35 mouse cellular contexts compared by ENCODE assay signal in the genomic region with DNA sequence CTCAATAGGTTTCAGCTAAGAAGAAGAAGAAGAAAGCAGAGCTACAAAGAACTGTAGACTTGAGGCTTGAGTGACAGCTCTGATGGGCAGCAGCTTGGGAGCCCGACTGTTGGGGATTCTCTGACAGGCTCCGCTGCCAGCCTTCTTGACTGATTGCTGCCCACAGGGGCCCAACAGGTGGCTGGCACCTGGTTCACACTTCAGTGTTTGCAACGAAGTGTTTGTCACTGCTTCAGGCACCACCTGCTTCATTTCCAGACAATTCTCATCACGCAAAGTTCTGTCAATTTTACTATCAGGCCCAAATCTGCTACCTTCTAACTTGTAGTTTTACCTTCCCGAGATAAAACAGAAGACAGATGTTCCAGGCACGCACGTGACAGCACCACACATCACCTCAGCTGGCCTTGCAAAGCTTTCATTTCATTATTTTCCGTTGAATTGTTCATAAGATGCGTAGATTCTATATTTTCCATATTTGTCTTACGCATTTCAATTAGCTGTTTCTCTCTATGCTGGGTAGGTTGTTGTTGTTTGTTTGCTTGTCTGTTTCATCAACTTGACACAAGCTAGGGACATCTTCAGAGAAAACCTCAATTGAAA. TPM values are rescaled to one million over a fixed set of nuclear protein-coding genes. Genes with fewer than 3 reads are reported as not detected.
DNase-seq lines count a peak whose midpoint lies in the region; ATAC-seq lines count a peak whose summit lies in the region.
"Had no signal": no experiment of that assay in that cellular context is flagged by ENCODE, and none has a peak within 500 bp of the region (broad histone marks: within the 10 kb centered on the region; RNA-seq: fewer than 3 reads in every experiment).

No protein-coding gene starts in this region.

- H3K27me3 ChIP-seq in midbrain, embryonic 10.5 days (ENCODE audit: low read depth, poor library complexity, severe bottlenecking): no peaks in the 10 kb centered on the region
- H3K27me3 ChIP-seq: heart, embryonic 13.5 days; limb, embryonic 15.5 days; midbrain, embryonic 15.5 days had no signal

- peak; percentile 61 for ATAC-seq in CD4-positive, CD25-positive, alpha-beta regulatory T cell, adult 4 months
- ATAC-seq: forebrain, embryonic 16.5 days; hindbrain, embryonic 16.5 days; intestine, embryonic 16.5 days; midbrain, embryonic 15.5 days had no signal

- no peak overlapping the region for H3K27ac ChIP-seq in midbrain, embryonic 10.5 days (replicated peaks)
- H3K27ac ChIP-seq: gastrocnemius, adult 2 months; heart, embryonic 13.5 days; hindbrain, embryonic 10.5 days; kidney, postnatal 0 days; left cerebral cortex, adult 2 months; limb, embryonic 10.5 days; limb, embryonic 15.5 days; liver, embryonic 14.5 days; midbrain, embryonic 15.5 days; stomach, postnatal 0 days had no signal

- DNase-seq in thymus, postnatal 0 days (ENCODE audit: low spot score): peak; percentile 33
- no peak for DNase-seq in thymus, postnatal 10 days (ENCODE audit: low spot score in 2 of 2)
- DNase-seq in induced T-regulatory cell, adult 2 months (ENCODE audit: low read depth): peak; percentile 67
- DNase-seq in yolk sac, embryonic 10.5 days (ENCODE audit: low spot score): no peak
- DNase-seq in midbrain, embryonic 10.5 days (ENCODE audit: low spot score): no peak
- DNase-seq: adrenal gland, postnatal 10 days; cerebellum, adult 2 months; cerebellum, postnatal 14 days; gastrocnemius, adult 2 months; heart, postnatal 10 days; kidney, adult 8-10 months; kidney, postnatal 4 days; lung, embryonic 14.5 days; lung, postnatal 14 days; thymus, adult 18-20 months; thymus, postnatal 4 days had no signal

- no peaks in the 10 kb centered on the region for H3K36me3 ChIP-seq in midbrain, embryonic 10.5 days
- H3K36me3 ChIP-seq: heart, embryonic 13.5 days; hindbrain, embryonic 10.5 days; limb, embryonic 10.5 days; limb, embryonic 15.5 days; midbrain, embryonic 15.5 days had no signal

- no peaks in the 10 kb centered on the region; the same call in 1 of the 2 replicates for H3K9me3 ChIP-seq in midbrain, embryonic 10.5 days (replicated peaks)
- H3K9me3 ChIP-seq: heart, embryonic 13.5 days; hindbrain, embryonic 10.5 days; limb, embryonic 10.5 days; limb, embryonic 15.5 days; midbrain, embryonic 15.5 days had no signal

- no peaks in the 10 kb centered on the region for H3K4me1 ChIP-seq in midbrain, embryonic 10.5 days
- H3K4me1 ChIP-seq: hindbrain, embryonic 10.5 days; limb, embryonic 10.5 days; limb, embryonic 15.5 days; midbrain, embryonic 15.5 days had no signal

- 92% methylated on average over 10 of the region's 10 CpGs for WGBS in midbrain, embryonic 10.5 days

- H3K4me3 ChIP-seq in midbrain, embryonic 10.5 days: no peak overlapping the region
- H3K4me3 ChIP-seq: erythroblast, embryonic 14.5 days; gastrocnemius, adult 2 months; heart, embryonic 13.5 days; hindbrain, embryonic 10.5 days; left cerebral cortex, adult 2 months; limb, embryonic 10.5 days; limb, embryonic 15.5 days; midbrain, embryonic 15.5 days had no signal

RNA-seq across cellular contexts. Expression of a gene that starts 18.9 kb away (rescaled TPM):
- polyA plus RNA-seq in thymus, postnatal 0 days (2015; fragmentation: Nextera tagmentation; extraction: Ambion mirVana): 0.57 TPM in 2 replicates
- polyA plus RNA-seq in CD4-positive, CD25-positive, alpha-beta regulatory T cell, adult 4 months (2017; shearing (Covaris generic)): 10 to 100 TPM in 1 of 2 experiments, 1 to 10 TPM in 1; 5.9 to 13.6 TPM
- not detected in 2 replicates for polyA plus RNA-seq in midbrain, embryonic 10.5 days (2016; fragmentation: Nextera tagmentation; extraction: Ambion mirVana)
- polyA plus RNA-seq: brain, embryonic 14.5 days; cerebellum, adult 2 months; cortical plate, adult 2 months; embryonic facial prominence, embryonic 14.5 days; erythroblast, embryonic 14.5 days; forebrain, embryonic 11.5 days; heart, embryonic 13.5 days; hindbrain, embryonic 10.5 days; hindbrain, embryonic 16.5 days; intestine, embryonic 16.5 days; limb, embryonic 10.5 days; limb, embryonic 15.5 days; lung, embryonic 14.5 days; midbrain, embryonic 15.5 days; neural tube, embryonic 11.5 days; stomach, postnatal 0 days had no signal

RNA-seq across cellular contexts. Expression of a gene that starts 59.1 kb away (rescaled TPM):
- 26.6 and 30.4 TPM in 2 replicates for polyA plus RNA-seq in thymus, postnatal 0 days (2015; fragmentation: Nextera tagmentation; extraction: Ambion mirVana)
- polyA plus RNA-seq in CD4-positive, CD25-positive, alpha-beta regulatory T cell, adult 4 months (2017; shearing (Covaris generic)): 10 to 100 TPM in 1 of 2 experiments, 1 to 10 TPM in 1; 5.6 to 10.9 TPM
- 50.9 and 55.7 TPM in 2 replicates for polyA plus RNA-seq in midbrain, embryonic 10.5 days (2016; fragmentation: Nextera tagmentation; extraction: Ambion mirVana)

Comparison
In these comparisons a context has a peak if more than half of its experiments do, and no peak if none do; other contexts are left out.
1. DNase-seq: peak in thymus, postnatal 0 days (single experiment) and induced T-regulatory cell, adult 2 months (single experiment); none in thymus, postnatal 10 days (0 of 2), yolk sac, embryonic 10.5 days (single experiment) and midbrain, embryonic 10.5 days (single experiment).